Mouse (Mus musculus) neural tube, embryonic 13.5 days (tissue): Measurements from ENCODE around the gene F10. TPM values are rescaled to one million over a fixed set of nuclear protein-coding genes. Genes with fewer than 3 reads are reported as not detected.

Source experiments
- ATAC-seq: fragments of 200-750 bp; cut with Nextera tagmentation; 2 replicates; pipeline ENCODE4 v1.8.0; 2017; ENCODE audit warnings: low read depth, mild to moderate bottlenecking, moderate TSS enrichment, moderate library complexity
- H3K27ac ChIP-seq: fragments of 300-500 bp; sonication (generic); replicated peaks from 2 replicates; pipeline ENCODE4 v1.5.1; 2015; ENCODE audit warnings: moderate library complexity, mild to moderate bottlenecking, inconsistent platforms
- H3K27me3 ChIP-seq: fragments of 300-500 bp; sonication (generic); 2 replicates; pipeline ENCODE4 v1.6.1; 2015; ENCODE audit warnings: mild to moderate bottlenecking, inconsistent platforms
- H3K36me3 ChIP-seq: fragments of 300-500 bp; sonication (generic); 2 replicates; pipeline ENCODE4 v1.6.1; 2015; ENCODE audit warnings: mild to moderate bottlenecking, inconsistent platforms
- H3K4me1 ChIP-seq: fragments of 300-500 bp; sonication (generic); replicated peaks from 2 replicates; pipeline ENCODE4 v1.6.1; 2015; ENCODE audit warnings: inconsistent platforms
- H3K4me2 ChIP-seq: fragments of 300-500 bp; sonication (generic); 2 replicates; pipeline ENCODE4 v1.6.1; 2015; ENCODE audit warnings: inconsistent platforms, mild to moderate bottlenecking, moderate library complexity
- H3K4me3 ChIP-seq: fragments of 300-500 bp; sonication (generic); 2 replicates; pipeline ENCODE4 v1.5.1; 2015; ENCODE audit warnings: mild to moderate bottlenecking, inconsistent platforms
- H3K9ac ChIP-seq: fragments of 300-500 bp; sonication (generic); 2 replicates; pipeline ENCODE4 v1.6.1; 2015; ENCODE audit warnings: moderate library complexity, mild to moderate bottlenecking, inconsistent platforms
- H3K9me3 ChIP-seq: fragments of 300-500 bp; sonication (generic); 2 replicates; pipeline ENCODE4 v1.6.1; 2016; ENCODE audit warnings: inconsistent platforms
- WGBS: fragments of 180-500 bp; shearing (Covaris S2); methylation state at CpG from one replicate; pipeline ENCODE4 v1.1.7; 2015; 5-methylcytosine and 5-hydroxymethylcytosine counted together
- polyA plus RNA-seq: library from polyadenylated mRNA; unstranded; fragments of >200 nt; fragmentation: Nextera tagmentation; extraction: Ambion mirVana; gene quantifications from 2 replicates; pipeline ENCODE4 v1.2.1, GENCODE M21; 2015

The F10 gene
- 0.23 and 0.59 TPM in 2 replicates for polyA plus RNA-seq

DNA sequence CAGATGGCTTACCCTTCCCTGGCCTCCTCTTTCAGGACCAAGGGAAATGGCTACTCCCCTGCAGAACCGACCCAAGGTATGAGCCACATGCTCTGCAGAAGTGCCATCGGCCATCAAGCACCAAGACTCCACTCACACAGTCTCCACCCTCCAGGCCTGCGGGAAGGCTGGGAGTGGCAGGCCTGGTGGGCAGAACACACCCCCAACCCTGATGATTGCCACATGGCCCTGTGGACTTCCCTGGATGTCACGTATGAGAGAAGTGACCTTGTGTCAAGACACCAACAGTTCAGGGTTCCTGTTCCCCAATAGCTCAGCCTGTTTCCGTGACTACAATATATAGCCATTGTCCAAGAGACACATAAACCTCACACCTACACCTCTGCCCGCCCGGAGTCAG, at the start of gene F10:
Gene F10, plus strand, starts transcription at position 294 of the 400 bp plus-strand sequence.
- H3K36me3 ChIP-seq, result no peaks in the 10 kb centered on the region
- no peak for ATAC-seq
- H3K4me3 ChIP-seq, result no peak within 1 kb of the TSS
- no peaks in the 10 kb centered on the region for H3K9me3 ChIP-seq
- no peaks in the 10 kb centered on the region for H3K4me1 ChIP-seq
- no peak within 1 kb of the TSS for H3K9ac ChIP-seq
- no peak within 1 kb of the TSS for H3K27ac ChIP-seq
- WGBS, result 79% methylated on average over 7 of the region's 7 CpGs
- H3K4me2 ChIP-seq, result no peak within 1 kb of the TSS
- H3K27me3 ChIP-seq, result no peaks in the 10 kb centered on the region

DNA sequence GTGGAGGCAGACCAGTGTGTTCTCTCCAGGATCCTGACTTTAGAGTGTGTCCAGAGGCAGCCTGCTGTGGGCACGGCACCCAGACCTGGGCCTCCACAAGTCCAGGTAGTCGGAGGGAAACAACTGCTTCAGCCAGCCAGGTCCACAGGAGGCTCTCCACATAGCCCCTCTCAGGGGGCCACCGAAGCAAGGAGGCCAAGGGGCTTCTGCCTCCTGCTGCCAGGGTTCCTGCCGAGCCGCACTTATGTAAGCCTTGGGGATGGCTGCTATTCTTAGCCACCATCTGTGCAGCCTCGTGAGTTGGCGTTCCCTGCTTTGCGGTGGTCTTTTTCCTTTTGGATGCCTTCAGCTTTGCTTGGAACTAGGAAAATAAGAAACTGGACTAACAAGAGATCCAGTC, 49.5 kb upstream of the F10 start:
- peaks cover 77% of the 10 kb centered on the region for H3K36me3 ChIP-seq
- H3K4me2 ChIP-seq, result no peak overlapping the region
- peaks cover 9% of the 10 kb centered on the region; the same call in 1 of the 2 replicates for H3K4me1 ChIP-seq
- WGBS, result 70% methylated on average over 8 of the region's 8 CpGs
- no peaks in the 10 kb centered on the region for H3K27me3 ChIP-seq
- no peak overlapping the region for H3K4me3 ChIP-seq
- H3K27ac ChIP-seq, result no peak overlapping the region
- ATAC-seq, result no peak
- H3K9ac ChIP-seq, result no peak overlapping the region
- no peaks in the 10 kb centered on the region for H3K9me3 ChIP-seq

DNA sequence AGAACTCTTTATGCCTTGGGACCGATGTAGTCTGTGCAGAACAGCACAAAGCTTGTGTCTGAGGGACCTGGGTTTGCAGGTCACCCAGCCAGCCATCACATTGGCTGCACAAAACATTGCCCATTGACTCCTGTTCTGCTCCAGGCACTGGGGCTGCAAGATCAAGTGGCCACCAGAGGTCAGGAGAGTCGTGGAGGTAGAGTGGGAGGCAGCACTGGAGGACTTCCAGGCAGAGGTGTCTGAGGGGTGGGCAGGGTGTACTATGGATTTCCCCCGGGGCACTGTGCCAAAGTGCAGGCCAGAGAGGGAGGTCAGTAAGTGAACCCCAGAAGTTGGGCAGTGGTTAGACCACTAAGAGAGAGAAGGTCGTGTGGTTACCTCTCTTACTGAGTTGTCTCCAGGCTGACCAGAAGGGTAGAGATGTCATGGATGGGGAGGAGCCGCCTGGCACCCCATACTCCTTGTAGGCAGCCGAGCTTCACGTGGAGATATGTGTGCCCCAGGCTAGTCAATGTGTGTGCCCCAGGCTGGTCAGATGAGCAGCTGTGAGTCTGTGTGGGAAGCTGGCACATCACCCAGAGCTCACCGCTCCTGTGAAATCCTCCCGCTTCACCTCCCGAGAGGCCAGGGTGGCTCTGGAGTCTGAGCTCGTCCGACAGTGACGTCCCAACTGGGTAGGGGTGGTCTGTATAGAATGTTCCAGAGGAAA, 48.2 kb upstream of the F10 start:
- H3K9me3 ChIP-seq, result no peaks in the 10 kb centered on the region
- no peak overlapping the region for H3K9ac ChIP-seq
- H3K4me3 ChIP-seq, result no peak overlapping the region
- no peak overlapping the region for H3K4me2 ChIP-seq
- H3K27ac ChIP-seq, result no peak overlapping the region
- WGBS, result 78% methylated on average over 13 of the region's 13 CpGs
- peaks cover 86% of the 10 kb centered on the region for H3K36me3 ChIP-seq
- no peaks in the 10 kb centered on the region for H3K27me3 ChIP-seq
- no peaks in the 10 kb centered on the region for H3K4me1 ChIP-seq
- ATAC-seq, result no peak

DNA sequence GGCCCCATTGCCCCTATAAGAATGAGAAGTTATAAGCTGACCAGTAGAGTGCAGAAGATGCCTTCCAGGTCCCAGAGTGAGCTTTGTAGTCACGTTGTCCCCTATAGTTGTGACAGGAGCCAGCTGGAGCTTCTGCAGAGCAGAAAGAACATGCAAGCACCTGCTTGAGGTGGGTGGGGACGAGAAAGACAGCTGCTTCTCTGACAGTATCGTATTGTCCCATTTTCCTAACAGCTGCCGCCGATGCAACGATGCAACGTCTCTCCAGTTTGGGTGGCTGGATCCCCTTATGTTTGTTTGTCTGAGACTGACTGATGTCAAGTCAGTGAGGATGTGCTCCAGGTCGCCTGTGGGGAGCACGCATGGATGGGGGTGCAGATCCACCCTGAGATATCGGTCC, 45.7 kb upstream of the F10 start:
- WGBS, result 83% methylated on average over 10 of the region's 10 CpGs
- peaks cover 7% of the 10 kb centered on the region; the same call in 1 of the 2 replicates for H3K4me1 ChIP-seq
- no peak overlapping the region for H3K4me2 ChIP-seq
- H3K27ac ChIP-seq, result no peak overlapping the region
- H3K27me3 ChIP-seq, result no peaks in the 10 kb centered on the region
- no peak overlapping the region for H3K9ac ChIP-seq
- no peak overlapping the region for H3K4me3 ChIP-seq
- ATAC-seq, result no peak
- peaks cover 90% of the 10 kb centered on the region for H3K36me3 ChIP-seq
- H3K9me3 ChIP-seq, result no peaks in the 10 kb centered on the region

DNA sequence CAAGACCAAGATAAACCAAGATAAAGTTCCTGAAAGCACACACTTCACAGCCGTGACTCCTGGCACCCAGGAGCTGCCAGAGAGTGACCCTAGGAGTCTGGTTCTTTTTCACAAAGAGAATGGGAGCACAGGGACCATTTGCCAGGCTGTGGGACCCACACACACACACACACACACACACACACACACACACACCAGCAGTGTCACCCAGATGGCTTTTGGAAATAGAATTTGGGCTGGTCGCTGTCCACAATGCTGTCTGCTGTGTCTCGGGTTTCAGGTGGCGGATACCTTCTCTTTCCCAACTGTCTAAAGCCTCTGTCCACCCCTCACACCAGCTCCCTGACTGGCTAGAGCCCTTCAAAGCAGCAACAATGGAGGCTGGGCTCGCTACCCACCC, 42.6 kb upstream of the F10 start:
- Histone ChIP-seq H3K9me3 (no peaks in the 10 kb centered on the region), H3K27ac (no peak overlapping the region), H3K36me3 (peaks cover 92% of the 10 kb centered on the region), H3K9ac (no peak overlapping the region), H3K27me3 (no peaks in the 10 kb centered on the region), H3K4me1 (peaks cover 11% of the 10 kb centered on the region; the same call in 1 of the 2 replicates), H3K4me3 (no peak overlapping the region), H3K4me2 (no peak overlapping the region)
- WGBS, result 90% methylated on average over 5 of the region's 5 CpGs
- no peak for ATAC-seq

DNA sequence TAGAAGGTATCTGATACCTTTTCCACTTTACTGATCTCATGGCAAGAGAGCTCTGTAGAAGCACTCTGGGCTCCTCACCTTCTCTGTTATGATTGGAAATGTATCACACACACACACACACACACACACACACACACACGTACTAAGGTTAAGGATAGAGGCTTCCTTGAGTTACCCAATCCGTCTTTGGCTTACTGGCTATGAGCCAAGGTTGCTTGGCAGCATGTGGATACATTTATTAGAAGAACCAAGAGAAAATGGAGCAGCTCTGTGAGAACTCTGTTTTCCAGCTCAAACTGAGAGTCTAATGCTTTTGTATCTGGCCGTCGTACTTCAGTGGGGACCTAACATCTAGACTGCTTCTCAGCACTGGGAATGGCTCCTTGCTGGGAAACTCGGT, 41.6 kb upstream of the F10 start:
- no peak overlapping the region for H3K4me2 ChIP-seq
- H3K27me3 ChIP-seq, result no peaks in the 10 kb centered on the region
- ATAC-seq, result no peak
- H3K9me3 ChIP-seq, result no peaks in the 10 kb centered on the region
- no peak overlapping the region for H3K4me3 ChIP-seq
- H3K9ac ChIP-seq, result no peak overlapping the region
- H3K27ac ChIP-seq, result peak overlapping the region; percentile 33
- WGBS, result 60% methylated on average over 5 of the region's 5 CpGs
- peaks cover 11% of the 10 kb centered on the region; the same call in 1 of the 2 replicates for H3K4me1 ChIP-seq
- H3K36me3 ChIP-seq, result peaks cover 93% of the 10 kb centered on the region

DNA sequence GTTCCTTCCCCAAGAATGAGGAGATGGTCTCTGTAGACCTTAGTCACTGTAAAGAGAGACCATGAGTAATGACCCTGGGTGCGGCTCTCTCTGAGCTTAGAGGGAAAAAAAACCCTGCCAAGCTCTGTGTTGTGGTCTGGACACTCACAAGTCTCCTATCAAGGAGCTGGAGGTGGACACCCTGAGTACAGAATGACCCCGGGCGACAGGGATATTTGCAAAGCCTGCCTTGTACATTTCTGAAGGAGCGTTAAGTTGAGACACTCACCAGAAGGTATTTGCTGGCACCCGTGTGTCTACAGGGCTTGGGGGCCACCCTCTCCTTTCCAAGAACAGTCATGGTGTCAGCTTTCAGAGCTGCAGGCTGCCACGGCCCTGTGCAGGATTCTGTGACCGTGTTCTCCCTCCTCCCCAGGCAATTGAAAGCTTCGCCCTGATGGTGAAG, 40.3 kb upstream of the F10 start:
- H3K36me3 ChIP-seq, result peaks cover 95% of the 10 kb centered on the region
- no peak for ATAC-seq
- no peaks in the 10 kb centered on the region for H3K9me3 ChIP-seq
- H3K9ac ChIP-seq, result no peak overlapping the region
- H3K27me3 ChIP-seq, result no peaks in the 10 kb centered on the region
- no peak overlapping the region for H3K4me2 ChIP-seq
- no peak overlapping the region for H3K4me3 ChIP-seq
- 63% methylated on average over 8 of the region's 8 CpGs for WGBS
- H3K27ac ChIP-seq, result 0 out of 2 replicates have a peak overlapping the region, but pooled peaks have one; percentile 43
- H3K4me1 ChIP-seq, result peaks cover 11% of the 10 kb centered on the region; the same call in 1 of the 2 replicates

DNA sequence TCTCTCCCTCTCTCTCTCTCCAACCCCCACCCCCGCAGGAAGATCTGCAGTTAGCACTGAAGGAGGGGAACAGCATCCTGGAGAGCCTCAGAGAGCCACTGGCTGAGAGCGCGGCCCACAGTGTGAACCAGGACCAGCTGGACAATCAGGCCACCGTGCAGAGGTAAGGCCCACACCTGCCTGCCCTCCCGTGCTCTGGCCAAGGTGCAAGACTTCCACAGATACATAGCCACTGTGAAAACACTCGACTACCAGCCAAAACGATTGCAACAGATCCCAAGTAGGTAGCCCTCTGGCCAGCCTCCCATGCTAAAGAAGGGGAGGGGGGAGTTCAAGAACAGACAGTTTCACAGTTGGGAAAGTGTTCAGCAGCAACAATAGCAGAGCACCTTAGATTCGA, 38.8 kb upstream of the F10 start:
- ATAC-seq, result no peak

DNA sequence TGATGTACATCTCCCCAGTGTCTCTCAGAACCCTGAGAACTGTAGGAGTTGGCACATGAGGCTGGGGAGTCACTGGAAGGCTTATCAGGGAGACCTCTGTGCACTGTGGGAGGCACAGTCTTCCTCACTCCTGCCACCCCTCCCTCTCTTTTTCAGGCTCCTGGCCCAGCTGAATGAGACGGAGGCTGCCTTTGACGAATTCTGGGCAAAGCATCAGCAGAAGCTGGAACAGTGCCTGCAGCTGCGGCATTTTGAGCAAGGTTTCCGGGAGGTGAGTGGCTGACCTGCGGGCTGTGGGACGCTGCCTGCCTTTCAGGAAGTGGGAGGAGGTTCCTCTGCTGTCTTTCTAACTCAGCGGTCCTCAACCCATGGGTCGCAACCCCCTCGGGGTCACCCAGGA, 37.3 kb upstream of the F10 start:
- Histone ChIP-seq H3K9me3 (no peaks in the 10 kb centered on the region), H3K4me2 (no peak overlapping the region), H3K27me3 (no peaks in the 10 kb centered on the region), H3K4me1 (peaks cover 11% of the 10 kb centered on the region; the same call in 1 of the 2 replicates), H3K27ac (no peak overlapping the region), H3K4me3 (no peak overlapping the region), H3K9ac (no peak overlapping the region), H3K36me3 (peaks cover 99% of the 10 kb centered on the region)
- 88% methylated on average over 9 of the region's 9 CpGs for WGBS
- ATAC-seq, result no peak

More for the DNA sequence above, 38.8 kb upstream of the F10 start:
- Histone ChIP-seq H3K36me3 (peaks cover 99% of the 10 kb centered on the region), H3K9ac (no peak overlapping the region), H3K9me3 (no peaks in the 10 kb centered on the region), H3K4me3 (no peak overlapping the region), H3K4me2 (no peak overlapping the region), H3K4me1 (peaks cover 11% of the 10 kb centered on the region; the same call in 1 of the 2 replicates), H3K27ac (no peak overlapping the region), H3K27me3 (no peaks in the 10 kb centered on the region)
- 87% methylated on average over 7 of the region's 8 CpGs for WGBS

DNA sequence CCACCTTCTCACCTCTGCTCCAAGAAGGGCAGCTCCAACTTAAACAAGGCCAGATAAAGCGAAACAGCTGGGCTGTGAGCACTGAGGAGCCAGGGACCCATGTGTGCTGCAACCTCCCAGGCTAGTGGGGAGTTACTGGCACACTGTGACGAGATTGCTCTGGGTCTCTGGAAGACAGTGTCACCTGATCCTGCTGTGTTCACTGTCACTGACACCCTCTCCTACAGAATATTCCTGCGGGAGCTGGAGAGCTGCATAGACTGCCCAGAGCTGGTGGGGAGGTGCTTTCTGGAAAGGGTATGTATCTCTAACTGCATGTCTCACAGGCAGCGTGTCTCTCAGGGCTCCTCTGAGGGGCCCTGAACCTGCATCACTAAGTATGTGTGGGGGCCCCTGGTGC, 29.6 kb upstream of the F10 start:
- H3K9ac ChIP-seq, result no peak overlapping the region
- no peaks in the 10 kb centered on the region for H3K27me3 ChIP-seq
- H3K4me1 ChIP-seq, result no peaks in the 10 kb centered on the region
- no peak overlapping the region for H3K4me3 ChIP-seq
- no peaks in the 10 kb centered on the region for H3K9me3 ChIP-seq
- ATAC-seq, result no peak
- peaks cover 99% of the 10 kb centered on the region for H3K36me3 ChIP-seq
- H3K4me2 ChIP-seq, result no peak overlapping the region
- 70% methylated on average over 4 of the region's 4 CpGs for WGBS
- H3K27ac ChIP-seq, result no peak overlapping the region

DNA sequence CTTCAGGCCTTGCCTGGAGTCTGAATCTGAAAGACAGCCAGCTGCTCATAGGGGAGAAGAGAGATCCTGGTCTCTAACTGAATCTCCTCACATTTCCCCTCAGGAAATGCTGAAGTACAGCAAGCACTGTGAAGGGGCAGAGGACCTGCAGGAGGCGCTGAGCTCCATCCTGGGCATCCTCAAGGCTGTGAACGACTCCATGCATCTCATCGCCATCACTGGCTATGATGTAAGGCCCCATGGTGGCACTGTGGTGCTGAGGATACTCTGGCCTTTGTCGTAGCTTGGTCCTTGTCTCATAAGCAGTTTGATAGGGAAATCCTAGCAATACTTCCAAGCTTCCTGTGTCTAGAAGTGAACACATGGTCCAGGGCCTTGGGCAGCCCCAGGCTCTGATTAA, 26.8 kb upstream of the F10 start:
- 69% methylated on average over 4 of the region's 4 CpGs for WGBS

DNA sequence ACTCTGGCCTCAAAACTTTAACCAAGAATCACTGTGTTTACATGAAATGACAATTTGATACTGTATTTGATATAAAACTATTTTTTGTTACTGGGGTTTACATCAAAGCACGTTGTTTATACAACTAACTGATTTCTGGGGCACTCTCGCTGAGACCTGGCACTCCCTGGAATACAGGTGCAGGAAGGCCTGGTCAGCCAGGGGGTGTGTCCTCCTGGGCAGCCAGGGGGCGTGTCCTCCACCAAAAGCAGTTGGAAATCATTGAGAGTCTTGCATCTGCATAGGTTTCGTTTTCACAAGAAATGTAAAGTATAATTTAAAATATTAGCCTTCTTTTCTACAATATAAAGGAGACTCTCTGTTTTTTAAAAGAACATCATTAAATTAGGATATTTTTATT, 17.5 kb upstream of the F10 start:
- H3K27ac ChIP-seq, result no peak overlapping the region
- WGBS, result 70% methylated on average over 4 of the region's 4 CpGs
- H3K36me3 ChIP-seq, result peaks cover 69% of the 10 kb centered on the region
- no peaks in the 10 kb centered on the region for H3K9me3 ChIP-seq
- no peaks in the 10 kb centered on the region for H3K27me3 ChIP-seq
- no peak for ATAC-seq
- H3K9ac ChIP-seq, result no peak overlapping the region
- H3K4me1 ChIP-seq, result no peaks in the 10 kb centered on the region
- no peak overlapping the region for H3K4me2 ChIP-seq
- no peak overlapping the region for H3K4me3 ChIP-seq

More for the DNA sequence above, 26.8 kb upstream of the F10 start:
- Histone ChIP-seq H3K36me3 (peaks cover 99% of the 10 kb centered on the region), H3K4me2 (no peak overlapping the region), H3K27ac (no peak overlapping the region), H3K4me1 (no peaks in the 10 kb centered on the region), H3K9me3 (no peaks in the 10 kb centered on the region), H3K27me3 (no peaks in the 10 kb centered on the region), H3K9ac (no peak overlapping the region), H3K4me3 (no peak overlapping the region)
- no peak for ATAC-seq

DNA sequence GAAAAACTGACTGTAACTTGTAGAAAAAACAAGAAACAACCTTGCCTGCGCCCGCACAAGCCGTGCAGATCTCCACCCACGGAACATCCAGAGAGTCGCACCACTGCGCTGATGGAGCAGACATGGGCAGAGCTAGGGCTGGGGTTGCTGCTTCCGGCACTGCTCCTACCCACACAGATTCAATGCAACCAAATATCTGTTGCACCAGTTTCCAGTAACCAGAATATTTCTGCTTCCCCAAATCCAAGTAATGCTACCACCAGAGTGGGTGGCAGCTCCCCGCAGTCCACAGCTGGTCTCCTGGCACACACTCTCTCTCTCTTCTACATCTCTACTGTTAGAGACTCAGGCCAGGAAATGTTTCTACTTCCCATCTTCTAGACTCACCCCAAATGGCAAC, 15.3 kb upstream of the F10 start:
- 90% methylated on average over 8 of the region's 8 CpGs for WGBS
- Histone ChIP-seq H3K27ac (no peak overlapping the region), H3K27me3 (no peaks in the 10 kb centered on the region), H3K9ac (no peak overlapping the region), H3K4me2 (no peak overlapping the region), H3K9me3 (no peaks in the 10 kb centered on the region), H3K36me3 (peaks cover 47% of the 10 kb centered on the region), H3K4me1 (no peaks in the 10 kb centered on the region), H3K4me3 (no peak overlapping the region)
- no peak for ATAC-seq
